Mouse (Mus musculus) frontal cortex, postnatal 14 days (tissue): Measurements from ENCODE around the gene Tefm.
A peak's percentile ranks its signal among the peaks of the same experiment; 100 is the strongest.

Experiments used
- DNase-seq, 2 experiments: peaks; one replicate each; pipeline ENCODE4 v3.0.0; 2022; ENCODE audit warnings: low spot score in 2 of 2

Tefm gene

GRCm38 (mm10) chr11:80090555-80091164, 51.3 kb downstream of the Tefm start:
- no peak for DNase-seq

GRCm38 (mm10) chr11:80089817-80090214, 52.2 kb downstream of the Tefm start:
- no peak for DNase-seq

GRCm38 (mm10) chr11:80088917-80089816, 52.8 kb downstream of the Tefm start, which contains the start of gene Atad5:
Gene Atad5, plus strand, starts transcription at chr11:80089400.
- DNase-seq: peak; percentile 72 to 84

- DNase-seq: peak in 1 of 2 experiments; percentile 65
Observed at GRCm38 (mm10) chr11:80086844-80087243, 55.1 kb downstream of the Tefm start.
